Mouse (Mus musculus) embryo, embryonic 11 days (tissue): Measurements from ENCODE around the gene Ralgps1.
A peak's percentile ranks its signal among the peaks of the same experiment; 100 is the strongest.
"Not testable (repeated sequence)": the region's sequence is repeated elsewhere in the genome, so short reads cannot be mapped to it uniquely, and the experiment has no call there.

Experiments
- DNase-seq: peaks from one replicate; pipeline ENCODE4 v3.0.0-alpha.2; 2015

Ralgps1 gene

DNA sequence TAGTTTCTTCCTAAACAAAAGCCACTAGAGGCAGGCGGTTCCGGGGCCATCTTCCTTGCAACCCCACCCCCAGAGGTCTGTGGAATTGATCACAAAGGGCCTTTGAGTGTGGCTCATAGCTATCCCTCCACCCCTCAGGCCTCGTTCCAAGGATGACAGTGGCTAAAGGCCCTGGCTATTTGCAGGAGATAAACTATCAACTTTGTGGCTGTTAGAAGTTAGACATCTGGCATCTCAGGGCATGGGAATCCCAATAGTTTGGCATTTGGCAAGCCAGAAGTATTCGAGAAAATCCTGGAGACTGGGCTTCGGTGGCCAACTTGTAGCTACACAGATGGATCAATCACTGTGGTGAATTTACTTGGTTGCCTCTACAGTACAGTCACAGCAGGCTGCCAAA lies 137.4 kb downstream of the Ralgps1 start:
- DNase-seq = no peak

DNA sequence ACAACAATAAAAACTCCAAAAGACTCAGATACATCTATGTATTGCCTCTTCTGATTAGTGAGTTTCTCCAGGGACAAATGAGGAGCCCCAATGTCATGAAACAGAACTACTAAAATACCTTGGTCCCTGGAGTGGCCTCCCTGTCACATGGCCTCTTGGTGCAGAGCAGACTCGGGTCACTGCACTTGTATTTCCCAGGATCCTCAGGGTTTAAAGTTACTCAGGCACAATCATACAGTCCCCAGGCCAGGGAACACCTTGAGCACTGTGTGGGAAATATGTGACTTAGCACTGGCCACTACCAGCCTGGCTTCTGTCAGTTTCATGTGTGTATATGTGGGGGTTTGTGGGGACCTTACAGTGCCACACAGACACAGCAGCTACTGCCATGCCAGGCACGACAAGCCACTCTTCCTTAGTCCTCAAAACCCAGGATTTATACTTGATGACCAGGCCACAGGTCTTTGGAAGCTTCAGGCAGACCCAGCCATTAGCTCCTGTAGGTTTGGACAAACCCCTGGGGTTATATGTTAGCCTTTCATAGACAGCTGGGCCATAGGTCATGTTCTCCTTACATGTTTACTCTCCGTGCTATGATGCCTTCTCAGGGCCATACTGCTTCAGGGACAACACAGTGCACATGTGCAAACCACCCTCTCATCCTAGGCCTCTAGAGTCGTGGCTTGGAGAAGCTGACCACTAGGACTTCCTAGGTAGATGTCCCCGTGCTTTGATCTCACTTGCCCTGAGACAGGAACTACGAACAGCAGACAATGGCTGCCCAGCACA lies 138.3 kb downstream of the Ralgps1 start:
- DNase-seq = no peak

DNA sequence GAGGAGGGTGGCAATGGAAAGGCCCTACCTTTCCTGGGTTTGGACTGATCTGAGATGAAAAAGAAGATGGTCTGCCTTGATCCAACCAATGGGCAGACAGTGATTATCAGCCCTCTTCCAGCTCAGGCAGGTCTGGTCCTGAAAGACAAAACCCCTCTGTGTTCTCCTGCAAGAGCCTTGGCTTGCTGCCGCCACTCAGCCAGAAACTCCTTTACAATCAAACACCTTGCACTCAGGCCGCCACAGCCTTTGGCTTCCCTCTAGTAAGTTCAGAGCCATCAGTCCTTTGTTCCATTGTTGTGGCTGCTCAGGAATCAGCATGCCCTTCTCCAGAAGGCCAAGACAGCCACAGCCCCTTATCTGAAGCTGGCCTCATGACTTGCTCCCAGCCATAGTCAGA lies 139.5 kb downstream of the Ralgps1 start:
- no peak for DNase-seq

GRCm38 (mm10) chr2:33230701-33231100 lies 140.6 kb downstream of the Ralgps1 start:
- no peak for DNase-seq

GRCm38 (mm10) chr2:33228551-33228950 lies 142.7 kb downstream of the Ralgps1 start:
- no peak for DNase-seq

DNA sequence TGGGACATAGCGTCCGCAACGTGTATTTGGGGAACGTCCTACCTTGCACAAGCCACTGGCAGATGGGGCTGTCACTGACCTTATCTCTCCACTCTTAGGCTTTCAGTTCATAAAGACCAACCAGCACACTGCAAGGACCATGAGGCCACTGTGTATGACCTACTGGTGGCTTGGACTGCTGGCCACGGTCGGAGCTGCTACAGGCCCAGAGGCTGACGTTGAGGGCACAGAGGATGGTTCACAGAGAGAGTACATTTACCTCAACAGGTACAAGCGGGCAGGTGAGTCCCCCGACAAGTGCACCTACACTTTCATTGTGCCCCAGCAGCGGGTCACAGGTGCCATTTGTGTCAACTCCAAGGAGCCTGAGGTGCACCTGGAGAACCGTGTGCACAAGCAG lies 143.2 kb downstream of the Ralgps1 start:
- no peak for DNase-seq

DNA sequence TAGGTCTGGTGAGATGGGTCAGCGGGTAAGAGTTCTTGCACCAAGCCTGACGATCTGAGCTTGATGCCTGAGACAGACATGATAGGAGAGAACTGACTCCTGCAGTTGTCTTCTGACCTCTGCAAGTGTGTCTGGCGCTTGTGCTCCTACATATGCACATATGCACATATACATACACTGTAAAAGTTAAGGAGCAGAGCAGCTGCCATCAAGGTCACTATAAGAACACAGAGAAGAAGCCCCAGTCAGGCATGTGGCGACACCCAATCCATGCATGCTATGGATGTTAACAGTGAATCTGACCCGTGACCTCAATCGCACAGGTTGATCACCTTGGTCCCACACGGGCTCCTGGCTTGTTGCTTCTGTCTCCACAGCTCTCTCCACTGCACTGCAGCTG lies 145.4 kb downstream of the Ralgps1 start:
- DNase-seq = no peak

GRCm38 (mm10) chr2:33223656-33224358 lies 147.5 kb downstream of the Ralgps1 start:
- no peak for DNase-seq

GRCm38 (mm10) chr2:33222480-33222879 lies 148.8 kb downstream of the Ralgps1 start:
- DNase-seq = no peak

DNA sequence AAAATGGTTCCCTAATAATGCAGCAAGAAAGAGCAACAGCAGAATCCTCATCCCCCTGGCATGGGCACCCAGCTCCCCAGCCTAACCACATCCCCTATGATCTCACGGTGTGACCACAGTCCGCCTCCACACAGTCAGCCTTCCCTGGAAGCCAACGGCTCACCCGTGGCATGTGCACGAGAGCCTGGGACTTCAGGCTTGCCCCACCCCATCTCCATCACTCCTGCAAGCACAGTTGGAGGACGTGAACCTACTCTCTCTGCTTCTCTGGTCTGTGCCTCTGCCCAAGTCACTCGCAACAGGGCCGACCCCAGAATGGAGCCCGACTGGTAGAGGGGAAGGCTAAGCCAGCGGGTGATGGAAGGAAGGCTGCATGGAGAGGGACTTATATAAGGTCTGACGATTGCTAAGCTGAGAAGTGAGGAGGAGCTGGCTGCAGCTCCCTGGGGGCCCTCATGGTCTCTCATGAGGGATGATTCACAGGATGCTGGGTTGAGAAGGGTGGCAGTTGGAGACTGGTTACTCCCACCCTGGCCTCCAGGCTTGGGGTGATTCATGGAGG lies 149.9 kb downstream of the Ralgps1 start:
- no peak for DNase-seq

GRCm38 (mm10) chr2:33220674-33221338 lies 150.5 kb downstream of the Ralgps1 start:
- DNase-seq = no peak

- DNase-seq = no peak
Observed at GRCm38 (mm10) chr2:33220246-33220645, 151.0 kb downstream of the Ralgps1 start.

DNA sequence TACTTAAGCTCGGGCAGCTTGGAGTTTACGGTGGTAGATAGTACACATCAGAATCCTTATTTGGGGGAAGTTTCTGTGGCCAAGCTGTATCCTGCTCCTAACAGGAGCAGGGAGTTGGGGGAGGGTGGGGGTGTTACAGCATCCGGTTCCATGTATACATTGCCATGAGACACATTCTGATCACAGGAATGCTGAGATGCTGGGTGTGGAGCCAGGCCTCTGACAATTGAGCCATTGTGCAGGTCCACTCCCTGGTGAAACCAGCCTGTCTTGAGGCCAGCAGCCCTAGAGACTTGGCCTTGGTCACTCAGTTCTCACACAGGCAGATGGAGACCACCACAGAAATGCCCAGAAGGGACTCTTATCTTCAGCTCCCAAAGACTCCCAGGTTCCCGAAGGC lies 151.6 kb downstream of the Ralgps1 start:
- no peak for DNase-seq

GRCm38 (mm10) chr2:33218903-33219625 lies 152.2 kb downstream of the Ralgps1 start:
- peak; percentile 68 for DNase-seq

DNA sequence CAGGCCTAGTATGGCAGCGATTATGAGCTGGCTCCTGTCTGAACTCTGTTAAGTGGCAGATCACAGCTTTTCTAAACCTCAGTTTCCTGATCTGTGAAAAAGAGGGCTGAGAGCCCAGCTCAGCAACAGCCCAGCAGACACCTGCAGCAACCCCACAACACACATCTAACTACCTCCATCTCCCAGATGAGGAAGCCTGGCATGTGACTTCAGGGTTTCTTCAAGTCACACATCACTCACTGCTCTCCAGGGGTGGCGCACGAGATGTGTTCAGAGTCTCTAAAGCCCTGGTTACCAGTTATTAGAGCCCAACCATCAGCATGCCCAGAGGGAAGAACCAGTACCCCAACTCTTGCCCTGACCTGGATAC lies 153.9 kb downstream of the Ralgps1 start:
- no peak for DNase-seq

- DNase-seq = peak; percentile 46
Observed at GRCm38 (mm10) chr2:33216645-33217424, 154.5 kb downstream of the Ralgps1 start.

DNA sequence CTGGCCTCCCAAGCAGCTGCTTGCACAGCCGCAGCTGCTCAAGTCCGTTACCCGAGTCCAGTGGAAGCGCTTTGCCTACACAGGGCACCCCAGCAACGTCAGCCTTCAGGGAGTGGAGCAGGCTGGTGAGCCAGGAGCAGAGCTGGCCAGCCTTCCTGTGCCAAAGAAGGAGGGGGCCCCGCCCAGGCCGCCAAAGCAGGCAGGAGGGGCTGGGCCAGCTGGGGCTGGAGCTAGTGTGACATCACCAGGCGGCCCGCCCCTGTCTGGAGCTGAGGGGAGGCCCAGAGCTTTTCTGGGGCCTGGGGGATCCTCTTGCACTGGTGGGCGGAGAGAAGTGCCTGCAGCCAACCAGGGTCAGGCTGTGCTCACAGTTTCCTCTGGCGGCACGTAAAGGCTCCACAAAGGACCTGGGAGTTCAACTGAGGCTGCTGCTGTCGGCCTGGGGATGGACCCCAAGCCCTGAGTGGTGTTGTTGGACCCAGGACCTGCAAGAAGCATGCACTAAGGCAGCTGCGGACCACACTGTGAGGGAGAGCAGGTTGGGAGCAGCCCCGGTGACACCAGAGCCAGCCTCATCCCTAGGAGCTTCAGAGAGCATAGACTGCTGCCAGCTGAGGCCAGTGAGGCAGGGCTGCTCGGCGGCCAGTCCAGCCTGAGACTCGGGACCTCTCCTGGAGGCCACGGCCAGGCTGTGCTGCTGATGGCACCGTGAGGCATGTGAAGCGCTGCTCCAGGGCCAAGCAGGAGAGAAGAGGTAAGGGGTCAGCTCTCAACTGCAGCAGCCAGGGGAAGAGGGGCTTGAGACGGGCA lies 155.4 kb downstream of the Ralgps1 start, which contains the start of gene Angptl2:
Gene Angptl2 (plus strand): TSS at position 370 of the 810 bp plus-strand sequence.
- DNase-seq = peak; percentile 96

DNA sequence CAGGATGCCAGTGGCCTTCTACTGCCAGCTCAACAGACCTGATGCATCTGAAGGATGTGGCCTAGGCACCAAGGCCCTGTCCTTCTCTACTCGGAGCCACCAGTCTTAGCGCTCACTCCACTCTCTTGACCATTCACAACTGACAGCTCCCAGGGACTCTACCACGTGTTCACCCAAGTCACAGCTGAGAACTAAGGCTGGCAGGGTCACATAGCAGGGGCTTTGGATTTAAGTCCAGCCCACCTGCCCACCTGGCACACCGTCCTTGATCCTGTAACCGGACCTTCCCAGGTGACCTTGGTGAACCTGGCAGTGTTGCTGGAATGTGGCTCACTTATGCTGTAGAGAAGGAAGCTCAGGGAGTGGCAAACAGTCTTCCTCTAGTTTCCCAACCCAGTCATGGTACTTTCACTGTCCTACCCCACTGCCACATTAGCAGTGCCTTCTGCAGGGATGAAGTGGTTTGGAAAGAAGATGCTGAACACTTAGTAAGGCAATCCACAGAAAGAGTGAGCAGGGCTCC lies 156.0 kb downstream of the Ralgps1 start:
- no peak for DNase-seq

DNA sequence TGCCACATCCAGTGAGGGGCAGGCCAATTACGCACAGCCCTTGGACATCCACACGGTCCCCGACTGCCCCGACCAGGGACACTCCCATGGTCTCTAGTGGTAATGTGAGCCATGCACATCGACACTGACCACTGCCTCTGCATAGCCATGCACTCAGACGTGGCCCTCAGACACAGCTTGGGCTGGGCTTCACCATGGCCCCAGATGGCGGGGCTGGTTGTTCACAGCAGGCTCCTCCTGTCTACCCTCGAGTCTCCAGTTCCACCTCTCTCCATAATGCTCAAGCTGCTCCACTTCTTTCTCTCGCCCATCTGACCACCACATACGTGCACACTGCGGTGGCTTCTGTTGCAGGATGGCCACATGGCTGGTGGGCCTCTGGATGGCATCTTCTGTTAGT lies 160.0 kb downstream of the Ralgps1 start:
- DNase-seq = not testable (repeated sequence)

GRCm38 (mm10) chr2:33210841-33211240 lies 160.4 kb downstream of the Ralgps1 start:
- DNase-seq = no peak

DNA sequence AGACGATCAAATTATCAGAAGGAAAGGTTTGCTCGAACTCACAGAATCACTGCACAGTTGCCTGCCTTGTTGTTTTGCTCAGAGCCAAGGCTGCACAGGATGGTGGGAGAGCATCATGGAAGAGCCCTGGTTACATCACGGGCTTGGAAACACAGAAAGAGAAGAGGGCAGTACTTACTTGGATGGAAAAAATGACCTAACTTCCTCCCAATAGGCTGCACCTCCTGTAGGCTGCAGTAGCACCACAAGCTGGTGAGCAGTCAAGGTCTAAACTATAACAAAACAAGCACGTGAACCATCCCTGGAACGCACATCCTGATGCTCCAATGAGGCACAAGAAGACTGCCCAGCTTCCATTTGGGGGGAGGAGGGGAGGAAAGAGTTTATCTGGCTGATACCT lies 163.2 kb downstream of the Ralgps1 start:
- no peak for DNase-seq
